Mouse (Mus musculus) intestine, postnatal 0 days (tissue): ENCODE measurements at regions not wholly inside any gene's neighbourhood (a gene's known extent, or its start where the extent isn't known, plus 50 kb on each side); places are given as distances from the start of the nearest gene placed in this dataset.

Source experiments
- ATAC-seq: fragments of 200-750 bp; cut with Nextera tagmentation; 2 replicates; pipeline ENCODE4 v1.8.0; 2017; ENCODE audit warnings: mild to moderate bottlenecking, moderate TSS enrichment, moderate library complexity
- H3K27ac ChIP-seq: fragments of 300-500 bp; sonication (generic); 2 replicates; pipeline ENCODE4 v1.5.1; 2014; ENCODE audit warnings: mild to moderate bottlenecking, low read depth, low read length, moderate library complexity
- H3K27me3 ChIP-seq: fragments of 300-500 bp; sonication (generic); replicated peaks from 2 replicates; pipeline ENCODE4 v1.6.1; 2014; ENCODE audit warnings: low read length, mixed read lengths; ENCODE audit not compliant: control insufficient read depth, insufficient read depth
- H3K36me3 ChIP-seq: fragments of 300-500 bp; sonication (generic); 2 replicates; pipeline ENCODE4 v1.6.1; 2014; ENCODE audit warnings: mild to moderate bottlenecking, moderate library complexity; ENCODE audit not compliant: control insufficient read depth, insufficient read depth
- H3K4me1 ChIP-seq: fragments of 300-500 bp; sonication (generic); replicated peaks from 2 replicates; pipeline ENCODE4 v1.6.1; 2014; ENCODE audit warnings: antibody characterized with exemption, low read length, mixed read lengths; ENCODE audit not compliant: control insufficient read depth, insufficient read depth
- H3K4me2 ChIP-seq: fragments of 300-500 bp; sonication (generic); replicated peaks from 2 replicates; pipeline ENCODE4 v1.6.1; 2014; ENCODE audit warnings: low read depth, mild to moderate bottlenecking, moderate library complexity
- H3K4me3 ChIP-seq: fragments of 300-500 bp; sonication (generic); 2 replicates; pipeline ENCODE4 v1.5.1; 2014; ENCODE audit warnings: low read depth, low read length
- H3K9ac ChIP-seq: fragments of 300-500 bp; sonication (generic); 2 replicates; pipeline ENCODE4 v1.6.1; 2014; ENCODE audit warnings: mild to moderate bottlenecking, low read depth, low read length
- H3K9me3 ChIP-seq: fragments of 300-500 bp; sonication (generic); 2 replicates; pipeline ENCODE4 v1.6.1; 2016; ENCODE audit warnings: mixed run types; ENCODE audit not compliant: control insufficient read depth
- CTCF ChIP-seq: sonication (generic); IDR thresholded peaks from 2 replicates; pipeline ENCODE4 v1.5.1; 2016; ENCODE audit warnings: low read depth, mild to moderate bottlenecking, control low read depth, antibody characterized with exemption, moderate library complexity
- WGBS: fragments of 180-500 bp; shearing (Covaris S2); extraction: QIAGEN DNeasy Blood & Tissue Kit; methylation state at CpG from one replicate; pipeline ENCODE4 v1.1.7; 2014; 5-methylcytosine and 5-hydroxymethylcytosine counted together

DNA sequence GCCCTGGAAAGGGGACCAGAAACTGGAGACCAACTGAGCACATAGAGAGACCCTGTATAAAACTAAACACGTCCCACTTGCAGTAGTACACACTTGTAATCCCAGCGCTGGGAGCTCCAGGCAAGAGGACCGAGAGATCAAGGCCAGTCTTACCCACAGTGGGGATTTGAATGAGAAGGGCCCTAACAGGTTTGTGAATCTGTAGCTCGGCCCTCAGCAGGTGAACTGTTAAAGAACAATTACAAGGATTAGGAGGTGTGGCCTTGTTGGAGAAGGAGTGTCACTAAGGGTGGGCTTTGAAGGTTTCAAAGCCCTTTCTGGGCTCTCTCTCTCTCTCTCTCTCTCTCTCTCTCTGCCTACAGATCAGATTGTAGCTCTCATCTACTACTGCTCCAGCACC lies 76.5 kb upstream of the Sertad2 start:
- Histone ChIP-seq H3K4me1 (peaks cover 14% of the 10 kb centered on the region), H3K27me3 (no peaks in the 10 kb centered on the region), H3K27ac (no peak overlapping the region), H3K36me3 (no peaks in the 10 kb centered on the region), H3K4me2 (no peak overlapping the region), H3K9ac (no peak overlapping the region), H3K4me3 (no peak overlapping the region), H3K9me3 (no peaks in the 10 kb centered on the region)
- no peak for ATAC-seq
- 57% methylated on average over 4 of the region's 4 CpGs for WGBS
- TF ChIP-seq CTCF, result no peak

DNA sequence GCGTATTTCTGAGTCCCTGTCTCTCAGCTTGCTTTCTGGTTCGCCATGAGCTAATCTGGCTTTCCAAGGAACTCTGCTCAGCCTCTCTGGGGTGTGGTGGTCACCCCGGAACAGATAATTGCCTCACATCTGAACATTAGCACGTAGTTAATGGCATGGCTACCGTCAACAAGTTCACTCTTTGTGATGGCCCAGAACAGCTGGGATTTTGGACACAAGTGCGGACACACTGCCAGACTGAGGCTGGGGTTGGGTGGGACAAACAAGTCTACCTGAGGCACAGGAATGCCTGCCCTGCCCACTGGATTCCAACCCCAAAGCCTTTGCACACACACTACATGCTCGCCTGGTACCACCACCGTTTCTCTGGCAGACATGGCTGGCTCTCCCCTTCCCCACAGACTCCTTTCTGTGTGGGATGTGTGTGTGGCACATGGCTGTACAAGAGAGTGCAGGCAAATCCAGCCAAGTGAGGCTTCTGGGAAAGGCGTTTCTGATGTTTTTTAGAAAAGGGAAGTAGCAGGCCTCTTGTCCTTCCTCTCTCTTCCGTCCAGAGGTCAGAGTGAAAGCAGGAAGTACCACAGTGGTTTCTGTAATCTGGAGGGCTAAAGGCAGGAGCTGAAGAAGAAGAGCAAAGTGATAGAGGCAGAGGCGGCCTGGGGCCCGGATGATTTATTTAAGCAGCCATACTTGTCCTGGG lies 74.6 kb upstream of the Sertad2 start:
- no peak overlapping the region for H3K9ac ChIP-seq
- ATAC-seq, result no peak
- no peak overlapping the region for H3K4me3 ChIP-seq
- H3K9me3 ChIP-seq, result no peaks in the 10 kb centered on the region
- peak overlapping the region; percentile 66 for H3K27ac ChIP-seq
- H3K27me3 ChIP-seq, result no peaks in the 10 kb centered on the region
- 51% methylated on average over 12 of the region's 12 CpGs for WGBS
- TF ChIP-seq CTCF, result no peak
- no peak overlapping the region for H3K4me2 ChIP-seq
- peaks cover 10% of the 10 kb centered on the region for H3K4me1 ChIP-seq
- no peaks in the 10 kb centered on the region for H3K36me3 ChIP-seq

DNA sequence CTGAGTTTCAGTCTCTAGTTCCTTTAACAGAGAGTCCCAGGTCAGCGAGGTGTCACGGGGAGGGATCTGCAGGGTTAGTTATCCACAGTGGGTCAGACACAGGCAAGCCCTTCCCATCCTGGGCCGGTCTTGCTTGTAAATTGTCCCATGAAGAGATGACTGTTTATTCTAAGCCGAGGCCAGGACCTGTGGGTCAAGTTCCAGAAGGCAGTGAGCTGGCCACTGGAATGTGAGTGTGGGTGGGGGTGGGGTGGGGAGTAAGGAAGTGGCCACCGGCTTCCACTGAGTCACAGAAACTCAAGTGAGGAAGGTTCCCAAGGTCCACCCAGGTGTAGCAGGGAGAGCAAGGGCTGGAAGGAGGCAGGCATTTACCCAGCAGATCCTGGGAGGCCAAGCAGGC lies 73.7 kb upstream of the Sertad2 start:
- H3K4me1 ChIP-seq, result peaks cover 10% of the 10 kb centered on the region
- no peak overlapping the region for H3K4me3 ChIP-seq
- no peak for TF ChIP-seq CTCF
- H3K4me2 ChIP-seq, result no peak overlapping the region
- no peaks in the 10 kb centered on the region for H3K27me3 ChIP-seq
- ATAC-seq, result peak; percentile 62
- no peak overlapping the region for H3K9ac ChIP-seq
- peak overlapping the region; percentile 46 for H3K27ac ChIP-seq
- H3K36me3 ChIP-seq, result no peaks in the 10 kb centered on the region
- no peaks in the 10 kb centered on the region for H3K9me3 ChIP-seq
- 28% methylated on average over 5 of the region's 5 CpGs for WGBS

DNA sequence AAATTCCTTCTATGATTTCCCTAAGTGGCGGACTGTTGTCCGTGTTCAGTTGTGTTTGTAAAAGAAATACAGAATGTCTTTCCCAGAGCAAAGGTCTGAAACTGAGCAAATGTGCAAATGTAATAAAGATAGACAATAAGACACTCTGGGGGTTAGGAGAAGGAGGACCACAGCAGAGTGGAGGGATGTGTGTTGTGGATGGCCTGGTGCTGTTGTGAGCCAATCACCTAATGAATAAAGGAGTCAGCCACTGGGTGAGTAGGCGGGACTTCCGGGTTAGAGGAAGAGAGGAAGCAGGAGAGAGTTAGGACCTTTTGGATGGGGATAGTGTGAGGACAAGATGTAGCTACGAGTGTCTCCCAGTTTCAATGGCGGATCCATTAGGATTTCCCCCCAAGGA lies 72.7 kb upstream of the Sertad2 start:
- H3K36me3 ChIP-seq, result no peaks in the 10 kb centered on the region
- H3K9me3 ChIP-seq, result no peaks in the 10 kb centered on the region
- H3K4me3 ChIP-seq, result no peak overlapping the region
- 79% methylated on average over 6 of the region's 6 CpGs for WGBS
- 0 out of 2 replicates have a peak overlapping the region, but pooled peaks have one; percentile 13 for H3K4me2 ChIP-seq
- no peak overlapping the region for H3K27ac ChIP-seq
- peaks cover 10% of the 10 kb centered on the region for H3K4me1 ChIP-seq
- no peak for ATAC-seq
- TF ChIP-seq CTCF, result no peak
- no peak overlapping the region for H3K9ac ChIP-seq
- no peaks in the 10 kb centered on the region for H3K27me3 ChIP-seq

DNA sequence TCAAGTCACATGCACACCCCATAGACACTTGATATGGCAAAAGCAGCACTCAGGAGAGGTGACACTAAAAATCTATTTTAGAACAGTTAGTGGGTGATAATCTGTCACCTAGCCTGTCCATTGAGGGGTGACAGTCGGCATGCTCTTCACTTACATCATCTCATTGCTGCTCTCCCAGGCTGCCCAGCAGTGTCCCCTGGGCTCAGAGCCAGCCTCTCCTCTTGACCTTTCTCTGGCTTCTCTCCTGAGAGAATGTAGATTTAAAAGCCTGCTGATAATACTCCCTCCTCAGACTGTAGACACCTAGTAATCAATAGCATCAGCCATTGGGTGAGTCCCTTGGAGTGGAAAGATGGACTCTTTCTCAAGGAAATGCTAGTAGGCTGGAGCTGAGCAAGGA lies 70.7 kb upstream of the Sertad2 start:
- Histone ChIP-seq H3K9ac (no peak overlapping the region), H3K27ac (no peak overlapping the region), H3K4me3 (no peak overlapping the region), H3K9me3 (no peaks in the 10 kb centered on the region), H3K4me1 (peaks cover 10% of the 10 kb centered on the region), H3K27me3 (no peaks in the 10 kb centered on the region), H3K36me3 (no peaks in the 10 kb centered on the region), H3K4me2 (no peak overlapping the region)
- WGBS, result 81% methylated on average over 1 of the region's 1 CpGs
- TF ChIP-seq CTCF, result no peak
- no peak for ATAC-seq

DNA sequence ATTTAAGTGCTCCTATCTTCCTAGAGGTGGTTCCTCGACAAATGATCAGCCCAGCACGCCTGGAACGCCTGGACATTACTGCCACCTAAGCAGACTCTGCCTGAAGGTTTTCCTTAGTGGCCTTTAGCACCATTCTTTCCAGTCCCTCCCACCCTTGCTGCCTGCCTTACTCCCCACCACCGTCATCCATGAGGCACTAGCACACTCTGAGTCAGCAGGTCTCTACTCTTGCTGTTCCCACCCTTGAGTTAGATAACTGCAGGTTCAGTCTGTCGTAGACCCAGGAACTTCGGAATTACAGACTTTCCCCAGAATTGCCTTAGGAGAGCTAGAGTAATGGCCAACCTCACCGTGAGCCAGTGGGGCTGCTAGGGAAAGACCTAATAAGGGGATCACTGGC lies 67.4 kb upstream of the Sertad2 start:
- Histone ChIP-seq H3K4me2 (no peak overlapping the region), H3K9ac (no peak overlapping the region), H3K27ac (peak overlapping the region; percentile 79), H3K4me3 (no peak overlapping the region), H3K36me3 (no peaks in the 10 kb centered on the region), H3K9me3 (no peaks in the 10 kb centered on the region), H3K27me3 (no peaks in the 10 kb centered on the region), H3K4me1 (no peaks in the 10 kb centered on the region)
- ATAC-seq, result peak; percentile 79
- no peak for TF ChIP-seq CTCF
- WGBS, result 41% methylated on average over 7 of the region's 7 CpGs
